In the genomic region with DNA sequence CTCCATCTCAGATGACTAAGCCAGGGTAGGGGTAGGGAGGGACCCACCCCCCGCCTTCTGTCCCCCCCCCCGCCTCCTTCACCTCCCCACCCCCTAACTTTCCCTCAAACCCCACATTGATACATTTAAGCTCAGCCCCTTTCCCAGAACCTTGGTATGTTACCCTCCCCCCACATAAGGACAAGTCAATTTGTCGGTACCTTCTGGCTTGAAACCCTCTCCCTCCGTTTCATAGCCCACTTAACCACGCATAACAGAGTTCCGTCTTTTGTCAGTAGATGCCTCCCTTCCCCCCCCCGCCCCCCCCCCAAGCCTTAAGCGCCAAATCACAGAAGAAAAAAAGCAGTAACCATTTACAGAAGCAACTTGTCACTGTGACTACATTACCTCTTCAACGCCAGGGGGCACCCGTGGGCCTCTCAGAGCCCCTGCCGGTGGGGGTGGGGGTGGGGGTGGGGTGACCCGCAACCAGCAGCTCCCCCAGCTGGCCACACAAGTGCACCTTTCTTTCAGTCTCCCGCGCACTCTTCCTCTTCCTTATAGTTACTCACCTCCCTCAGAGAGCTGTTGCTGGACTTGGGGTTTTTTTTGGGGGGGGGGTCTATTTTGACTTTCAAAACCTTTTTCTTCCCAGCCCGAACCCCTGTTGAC, we compare ENCODE assay signal across 8 mouse cellular contexts. TPM values are rescaled to one million over a fixed set of nuclear protein-coding genes. Genes with fewer than 3 reads are reported as not detected.
DNase-seq lines count a peak whose midpoint lies in the region; ATAC-seq and TF ChIP-seq lines count a peak whose summit lies in the region.

No protein-coding gene starts in this region.

- WGBS in forebrain, embryonic 13.5 days: 21% methylated on average over 11 of the region's 15 CpGs
- WGBS in hindbrain, embryonic 13.5 days: 9% methylated on average over 14 of the region's 15 CpGs
- WGBS in liver, adult 2 months: 0% methylated on average over 12 of the region's 15 CpGs
- WGBS in midbrain, postnatal 0 days: 8% methylated on average over 10 of the region's 15 CpGs

- H3K4me3 ChIP-seq in forebrain, embryonic 13.5 days: peak overlapping the region; percentile 44; the same call in 1 of the 2 replicates
- no peak overlapping the region; the same call in 1 of the 2 replicates for H3K4me3 ChIP-seq in hindbrain, embryonic 13.5 days
- H3K4me3 ChIP-seq in liver, adult 2 months (ENCODE audit: insufficient read depth, low read depth, low read length): no peak overlapping the region
- no peak overlapping the region for H3K4me3 ChIP-seq in midbrain, postnatal 0 days (ENCODE audit: low read depth, low read length)

- H3K9me3 ChIP-seq in forebrain, embryonic 13.5 days (replicated peaks): peaks cover 4% of the 10 kb centered on the region
- H3K9me3 ChIP-seq in hindbrain, embryonic 13.5 days: peaks cover 4% of the 10 kb centered on the region; the same call in 1 of the 2 replicates
- peaks cover 4% of the 10 kb centered on the region; the same call in 1 of the 2 replicates for H3K9me3 ChIP-seq in midbrain, postnatal 0 days (ENCODE audit: low read length)

- ATAC-seq in forebrain, embryonic 13.5 days: peak; percentile 79
- peak; percentile 47 for ATAC-seq in hindbrain, embryonic 13.5 days (ENCODE audit: low FRiP score)
- peak; percentile 80 for ATAC-seq in midbrain, postnatal 0 days (ENCODE audit: low FRiP score)

- no peaks in the 10 kb centered on the region for H3K79me2 ChIP-seq in liver, adult 2 months (ENCODE audit: control insufficient read depth, insufficient read depth, low read length)

- H3K36me3 ChIP-seq in forebrain, embryonic 13.5 days (ENCODE audit: poor library complexity, severe bottlenecking): no peaks in the 10 kb centered on the region
- no peaks in the 10 kb centered on the region for H3K36me3 ChIP-seq in hindbrain, embryonic 13.5 days
- no peaks in the 10 kb centered on the region for H3K36me3 ChIP-seq in liver, adult 2 months (ENCODE audit: control insufficient read depth, insufficient read depth, low read length)
- H3K36me3 ChIP-seq in midbrain, postnatal 0 days (ENCODE audit: insufficient read depth, low read length): no peaks in the 10 kb centered on the region

- peak; percentile 58 for TF ChIP-seq CTCF in liver, adult 2 months (IDR thresholded peaks at IDR 0.05; ENCODE audit: low read depth, low read length)
- TF ChIP-seq CTCF in midbrain, postnatal 0 days (IDR thresholded peaks at IDR 0.05): peak; percentile 51

- H3K4me1 ChIP-seq in forebrain, embryonic 13.5 days: no peaks in the 10 kb centered on the region
- H3K4me1 ChIP-seq in hindbrain, embryonic 13.5 days (replicated peaks): no peaks in the 10 kb centered on the region
- peaks cover 6% of the 10 kb centered on the region for H3K4me1 ChIP-seq in liver, adult 2 months (ENCODE audit: control insufficient read depth, insufficient read depth, low read length)
- H3K4me1 ChIP-seq in midbrain, postnatal 0 days (ENCODE audit: insufficient read depth, low read length): no peaks in the 10 kb centered on the region

- no peak for TF ChIP-seq POLR2A in liver, adult 2 months (IDR thresholded peaks at IDR 0.05; ENCODE audit: extremely low read depth, insufficient read depth, low read length)

- no peak overlapping the region for H3K27ac ChIP-seq in forebrain, embryonic 13.5 days
- H3K27ac ChIP-seq in hindbrain, embryonic 13.5 days: no peak overlapping the region
- H3K27ac ChIP-seq in liver, adult 2 months (replicated peaks; ENCODE audit: insufficient read depth, low read depth, low read length): no peak overlapping the region
- H3K27ac ChIP-seq in midbrain, postnatal 0 days (ENCODE audit: low read depth, low read length): no peak overlapping the region

- peak overlapping the region; percentile 68 for H3K4me2 ChIP-seq in forebrain, embryonic 13.5 days
- peak overlapping the region; percentile 66 for H3K4me2 ChIP-seq in hindbrain, embryonic 13.5 days
- peak overlapping the region; percentile 56; the same call in 1 of the 2 replicates for H3K4me2 ChIP-seq in midbrain, postnatal 0 days (ENCODE audit: low read depth, low read length, poor library complexity, severe bottlenecking)

- peak; percentile 24 to 77 for DNase-seq in left cerebral cortex, postnatal 10 days (ENCODE audit: extremely low spot score in 1 of 2, low spot score in 2 of 2)
- DNase-seq in left cerebral cortex, postnatal 36 days (ENCODE audit: low spot score in 2 of 2): no peak
- peak; percentile 59 for DNase-seq in brain, adult 2 months (ENCODE audit: low read depth, low spot score)
- peak; percentile 19 for DNase-seq in liver, adult 2 months (ENCODE audit: extremely low read depth, low read depth, low spot score)
- peak; percentile 67 for DNase-seq in midbrain, postnatal 0 days (ENCODE audit: low spot score)
- peak; percentile 21 for DNase-seq in thymus, adult 18-20 months

- intact Hi-C loops in left cerebral cortex, postnatal 10 days (cut with DNase I): no loop called here
- intact Hi-C loops in left cerebral cortex, postnatal 36 days (cut with DNase I): no loop called here

- no peaks in the 10 kb centered on the region for H3K27me3 ChIP-seq in forebrain, embryonic 13.5 days
- no peaks in the 10 kb centered on the region for H3K27me3 ChIP-seq in hindbrain, embryonic 13.5 days
- H3K27me3 ChIP-seq in liver, adult 2 months (ENCODE audit: control insufficient read depth, insufficient read depth, low read length): no peaks in the 10 kb centered on the region
- H3K27me3 ChIP-seq in midbrain, postnatal 0 days (ENCODE audit: insufficient read depth, low read length): no peaks in the 10 kb centered on the region

- H3K9ac ChIP-seq in forebrain, embryonic 13.5 days: no peak overlapping the region
- H3K9ac ChIP-seq in hindbrain, embryonic 13.5 days: no peak overlapping the region
- H3K9ac ChIP-seq in liver, adult 2 months (ENCODE audit: low read depth, low read length): no peak overlapping the region
- H3K9ac ChIP-seq in midbrain, postnatal 0 days (replicated peaks; ENCODE audit: low read length, poor library complexity, severe bottlenecking): no peak overlapping the region

RNA-seq across cellular contexts. Expression of gene Zbtb33, which starts 7.9 kb away (rescaled TPM):
- 10 to 100 TPM; 21.5 to 21.7 TPM for total RNA-seq in left cerebral cortex, postnatal 10 days (2021)
- 10 to 100 TPM; 21.3 to 25.2 TPM for total RNA-seq in left cerebral cortex, postnatal 36 days (2021)
- polyA plus RNA-seq in forebrain, embryonic 13.5 days (2015; fragmentation: Nextera tagmentation; extraction: Ambion mirVana): 5.1 and 5.4 TPM in 2 replicates
- 5.4 and 5.9 TPM in 2 replicates for polyA plus RNA-seq in hindbrain, embryonic 13.5 days (2015; fragmentation: Nextera tagmentation; extraction: Ambion mirVana)
- 15.8 and 17.6 TPM in 2 replicates for total RNA-seq in liver, adult 2 months (2014; rRNA removed)
- polyA plus RNA-seq in liver, adult 2 months (2012; rRNA removed): 2.4 and 2.8 TPM in 2 replicates
- 27.3 and 33.0 TPM in 2 replicates for total RNA-seq in midbrain, postnatal 0 days (2014; rRNA removed)
- 3.3 and 3.7 TPM in 2 replicates for polyA plus RNA-seq in midbrain, postnatal 0 days (2015; fragmentation: Nextera tagmentation; extraction: Ambion mirVana)

Comparison
In these comparisons a context has a peak if more than half of its experiments do, and no peak if none do; other contexts are left out.
1. DNase-seq: peak in left cerebral cortex, postnatal 10 days (2 of 2), brain, adult 2 months (single experiment), liver, adult 2 months (single experiment), midbrain, postnatal 0 days (single experiment) and thymus, adult 18-20 months (2 of 2); none in left cerebral cortex, postnatal 36 days (0 of 2).
2. Peak in every context shown above with its lines, with median percentiles within 50 percentile points of each other: ATAC-seq and H3K4me2 ChIP-seq.